34 mouse cellular contexts compared by ENCODE assay signal in genomic region chrX:57210591-57210990, GRCm38 (mm10). TPM values are rescaled to one million over a fixed set of nuclear protein-coding genes. Genes with fewer than 3 reads are reported as not detected.
A peak's percentile ranks its signal among the peaks of the same experiment; 100 is the strongest.
DNase-seq lines count a peak whose midpoint lies in the region; ATAC-seq and TF ChIP-seq lines count a peak whose summit lies in the region.
"Had no signal": no experiment of that assay in that cellular context is flagged by ENCODE, and none has a peak within 500 bp of the region (broad histone marks: within the 10 kb centered on the region; RNA-seq: fewer than 3 reads in every experiment).

No protein-coding gene starts in this region.

- TF ChIP-seq POLR2A in thymus, adult 2 months (IDR thresholded peaks at IDR 0.05; ENCODE audit: control insufficient read depth, extremely low read depth, insufficient read depth, low read length, poor library complexity), result no peak

- ATAC-seq in inflammation-experienced regulatory T-cells, adult 6 months, result peak; percentile 86
- ATAC-seq in forebrain, embryonic 14.5 days, result no peak
- ATAC-seq: forebrain, embryonic 15.5 days; hindbrain, postnatal 0 days; intestine, embryonic 15.5 days had no signal

- peak; percentile 13 for DNase-seq in thymus, adult 2 months
- no peak for DNase-seq in thymus, postnatal 4 days
- peak; percentile 76 for DNase-seq in CD4-positive helper T cell, adult 2 months (ENCODE audit: low read depth, low spot score)
- DNase-seq in T-cell, adult 2 months (ENCODE audit: low spot score), result peak; percentile 48
- DNase-seq in left cerebral cortex, postnatal 25 days (ENCODE audit: low spot score in 2 of 2), result no peak
- no peak for DNase-seq in forebrain, embryonic 14.5 days (ENCODE audit: low spot score)
- no peak for DNase-seq in cerebellum, postnatal 14 days
- DNase-seq: adrenal gland, adult 2 months; adrenal gland, postnatal 14 days; cerebellum, adult 11 months; cerebellum, adult 9-10 months; cerebellum, postnatal 25 days; gastrocnemius, postnatal 10 days; gastrocnemius, postnatal 36 days; heart, adult 2 months; heart, postnatal 14 days; heart, postnatal 4 days had no signal

- no peaks in the 10 kb centered on the region for H3K27me3 ChIP-seq in thymus, adult 2 months (ENCODE audit: control insufficient read depth, insufficient read depth, low read length)
- no peaks in the 10 kb centered on the region for H3K27me3 ChIP-seq in forebrain, embryonic 14.5 days (replicated peaks; ENCODE audit: control insufficient read depth, insufficient read depth, low read length)
- H3K27me3 ChIP-seq: embryonic facial prominence, embryonic 12.5 days; embryonic facial prominence, embryonic 15.5 days; forebrain, embryonic 15.5 days; intestine, embryonic 15.5 days had no signal

- no peak overlapping the region for H3K27ac ChIP-seq in thymus, adult 2 months (ENCODE audit: control insufficient read depth, insufficient read depth, low read length)
- H3K27ac ChIP-seq in forebrain, embryonic 14.5 days (ENCODE audit: low read depth, low read length), result no peak overlapping the region
- H3K27ac ChIP-seq: embryonic facial prominence, embryonic 12.5 days; embryonic facial prominence, embryonic 15.5 days; forebrain, embryonic 15.5 days; heart, adult 2 months; heart, embryonic 10.5 days; heart, embryonic 13.5 days; hindbrain, embryonic 14.5 days; hindbrain, postnatal 0 days; intestine, embryonic 15.5 days had no signal

- peaks cover 2% of the 10 kb centered on the region for H3K4me1 ChIP-seq in thymus, adult 2 months (replicated peaks; ENCODE audit: control insufficient read depth, insufficient read depth, low read length)
- H3K4me1 ChIP-seq in forebrain, embryonic 14.5 days (ENCODE audit: control insufficient read depth, insufficient read depth, low read length), result no peaks in the 10 kb centered on the region
- H3K4me1 ChIP-seq: embryonic facial prominence, embryonic 12.5 days; embryonic facial prominence, embryonic 15.5 days; forebrain, embryonic 15.5 days; heart, embryonic 10.5 days; heart, embryonic 13.5 days; intestine, embryonic 15.5 days had no signal

- 19% methylated on average over 1 of the region's 1 CpGs for WGBS in thymus, adult 2 months
- WGBS in forebrain, embryonic 14.5 days, result 78% methylated on average over 1 of the region's 1 CpGs

- H3K9ac ChIP-seq in forebrain, embryonic 14.5 days (ENCODE audit: low read length), result no peak overlapping the region
- H3K9ac ChIP-seq: embryonic facial prominence, embryonic 12.5 days; embryonic facial prominence, embryonic 15.5 days; forebrain, embryonic 15.5 days; heart, embryonic 13.5 days; hindbrain, embryonic 14.5 days; intestine, embryonic 15.5 days had no signal

- H3K36me3 ChIP-seq in thymus, adult 2 months (ENCODE audit: control insufficient read depth, insufficient read depth, low read length), result no peaks in the 10 kb centered on the region
- no peaks in the 10 kb centered on the region for H3K36me3 ChIP-seq in forebrain, embryonic 14.5 days (ENCODE audit: control insufficient read depth, insufficient read depth, low read length)
- H3K36me3 ChIP-seq: embryonic facial prominence, embryonic 12.5 days; embryonic facial prominence, embryonic 15.5 days; forebrain, embryonic 15.5 days; heart, embryonic 10.5 days; heart, embryonic 13.5 days; intestine, embryonic 15.5 days had no signal

- H3K4me3 ChIP-seq in thymus, adult 2 months (ENCODE audit: control insufficient read depth, insufficient read depth, low read length), result no peak overlapping the region
- no peak overlapping the region for H3K4me3 ChIP-seq in forebrain, embryonic 14.5 days (ENCODE audit: low read depth, low read length)
- H3K4me3 ChIP-seq: embryonic facial prominence, embryonic 12.5 days; embryonic facial prominence, embryonic 15.5 days; forebrain, embryonic 15.5 days; heart, adult 2 months; heart, embryonic 10.5 days; heart, embryonic 13.5 days; intestine, embryonic 15.5 days had no signal

- H3K4me2 ChIP-seq in forebrain, embryonic 14.5 days (ENCODE audit: low read length), result no peak overlapping the region
- H3K4me2 ChIP-seq: embryonic facial prominence, embryonic 12.5 days; embryonic facial prominence, embryonic 15.5 days; forebrain, embryonic 15.5 days; heart, embryonic 13.5 days; hindbrain, embryonic 14.5 days; intestine, embryonic 15.5 days had no signal

- no peak for TF ChIP-seq CTCF in thymus, adult 2 months (IDR thresholded peaks at IDR 0.05; ENCODE audit: borderline replicate concordance, control insufficient read depth, extremely low read depth, insufficient read depth, low read length, poor library complexity)

- H3K9me3 ChIP-seq in forebrain, embryonic 14.5 days (replicated peaks; ENCODE audit: control insufficient read depth, low read length), result no peaks in the 10 kb centered on the region
- H3K9me3 ChIP-seq: embryonic facial prominence, embryonic 12.5 days; embryonic facial prominence, embryonic 15.5 days; forebrain, embryonic 15.5 days; heart, embryonic 10.5 days; heart, embryonic 13.5 days; intestine, embryonic 15.5 days had no signal

- intact Hi-C loops in left cerebral cortex, postnatal 25 days (cut with DNase I), result no loop called here

RNA-seq across cellular contexts. Expression of gene Cd40lg, which starts 1.4 kb away (rescaled TPM):
- 6.0 and 7.2 TPM in 2 replicates for polyA plus RNA-seq in thymus, adult 2 months (2012; rRNA removed)
- polyA plus RNA-seq in inflammation-experienced regulatory T-cells, adult 6 months (2017; shearing (Covaris generic)), result 10 to 100 TPM; 65.0 to 80.7 (median 69.6) TPM
- total RNA-seq in left cerebral cortex, postnatal 25 days (2021), result not detected
- not detected in 2 replicates for polyA plus RNA-seq in forebrain, embryonic 14.5 days (2014; fragmentation: Nextera tagmentation; extraction: Ambion mirVana)
- total RNA-seq: adrenal gland, adult 2 months; adrenal gland, postnatal 14 days; adrenal gland, postnatal 4 days; common myeloid progenitor, adult 5-6 weeks; ES-E14; gastrocnemius, adult 18-20 months; gastrocnemius, postnatal 10 days; gastrocnemius, postnatal 36 days; granulocyte monocyte progenitor cell, adult 5-6 weeks; heart, adult 2 months; heart, postnatal 4 days; hindbrain, postnatal 0 days had no signal
- polyA plus RNA-seq: adrenal gland, adult 2 months; embryonic facial prominence, embryonic 12.5 days; embryonic facial prominence, embryonic 15.5 days; forebrain, embryonic 11.5 days; forebrain, embryonic 15.5 days; heart, embryonic 10.5 days; heart, embryonic 13.5 days; heart, embryonic 16.5 days; hindbrain, embryonic 11.5 days; hindbrain, embryonic 14.5 days; hindbrain, postnatal 0 days; intestine, embryonic 15.5 days had no signal

Comparison
In these comparisons a context has a peak if more than half of its experiments do, and no peak if none do; other contexts are left out.
1. DNase-seq: peak in thymus, adult 2 months (single experiment), CD4-positive helper T cell, adult 2 months (single experiment) and T-cell, adult 2 months (single experiment); none in thymus, postnatal 4 days (single experiment), left cerebral cortex, postnatal 25 days (0 of 2), forebrain, embryonic 14.5 days (single experiment) and cerebellum, postnatal 14 days (0 of 2).